8 mouse cellular contexts compared by ENCODE assay signal in genomic region chr3:100489133-100490009, GRCm38 (mm10). TPM values are rescaled to one million over a fixed set of nuclear protein-coding genes. Genes with fewer than 3 reads are reported as not detected.
A peak's percentile ranks its signal among the peaks of the same experiment; 100 is the strongest.
DNase-seq lines count a peak whose midpoint lies in the region; ATAC-seq and TF ChIP-seq lines count a peak whose summit lies in the region.

Tent5c (minus strand) TSS chr3:100489324.

- H3K27ac ChIP-seq in ES-E14 (ENCODE audit: insufficient read depth, low read depth, low read length, poor library complexity, severe bottlenecking), result no peak within 1 kb of the TSS
- no peak within 1 kb of the TSS for H3K27ac ChIP-seq in forebrain, embryonic 16.5 days (ENCODE audit: low read length)
- no peak within 1 kb of the TSS for H3K27ac ChIP-seq in lung, embryonic 15.5 days

- peaks cover 34% of the 10 kb centered on the region for H3K27me3 ChIP-seq in forebrain, embryonic 16.5 days (replicated peaks; ENCODE audit: control insufficient read depth, insufficient read depth, low read length)
- peaks cover 23% of the 10 kb centered on the region for H3K27me3 ChIP-seq in lung, embryonic 15.5 days

- in situ Hi-C loops in ES-E14 (cut with MboI; ENCODE audit: low sequenced_read_pairs in 2 of 2, unreplicated experiment in 2 of 2), result no loop called here

- peak within 1 kb of the TSS; percentile 87 for H3K9ac ChIP-seq in ES-E14 (ENCODE audit: insufficient read depth, low read depth, low read length, poor library complexity, severe bottlenecking)
- peak within 1 kb of the TSS; percentile 52 for H3K9ac ChIP-seq in forebrain, embryonic 16.5 days (replicated peaks; ENCODE audit: low read depth, low read length)
- H3K9ac ChIP-seq in lung, embryonic 15.5 days, result peak within 1 kb of the TSS; percentile 70

- H3K36me3 ChIP-seq in ES-E14 (ENCODE audit: control insufficient read depth, insufficient read depth, low read length, poor library complexity, severe bottlenecking), result no peaks in the 10 kb centered on the region
- no peaks in the 10 kb centered on the region for H3K36me3 ChIP-seq in forebrain, embryonic 16.5 days (ENCODE audit: control insufficient read depth, insufficient read depth)
- no peaks in the 10 kb centered on the region for H3K36me3 ChIP-seq in lung, embryonic 15.5 days

- H3K9me3 ChIP-seq in ES-E14 (ENCODE audit: control insufficient read depth, insufficient read depth, low read depth, low read length), result no peaks in the 10 kb centered on the region
- H3K9me3 ChIP-seq in forebrain, embryonic 16.5 days (ENCODE audit: control insufficient read depth, low read length), result no peaks in the 10 kb centered on the region
- no peaks in the 10 kb centered on the region for H3K9me3 ChIP-seq in lung, embryonic 15.5 days

- H3K4me2 ChIP-seq in forebrain, embryonic 16.5 days (ENCODE audit: low read length), result peak within 1 kb of the TSS; percentile 98
- peak within 1 kb of the TSS; percentile 90 for H3K4me2 ChIP-seq in lung, embryonic 15.5 days

- H3K4me1 ChIP-seq in ES-E14 (ENCODE audit: control insufficient read depth in 2 of 2, insufficient read depth in 2 of 2, low read length in 2 of 2, poor library complexity in 1 of 2), result 0 out of 4 replicates have a peak, but pooled peaks cover 0 to 2% of the 10 kb centered on the region in 2 experiments
- H3K4me1 ChIP-seq in forebrain, embryonic 16.5 days (replicated peaks; ENCODE audit: control insufficient read depth, insufficient read depth, low read length), result peaks cover 9% of the 10 kb centered on the region
- peaks cover 24% of the 10 kb centered on the region for H3K4me1 ChIP-seq in lung, embryonic 15.5 days

- peak; percentile 91 for DNase-seq in ES-E14 (ENCODE audit: low read depth, low spot score)
- DNase-seq in cerebellum, adult 18-20 months, result peak; percentile 61 to 66
- DNase-seq in heart, postnatal 4 days, result peak; percentile 97
- DNase-seq in layer of hippocampus, adult 8-10 months (ENCODE audit: low spot score in 2 of 2), result peak; percentile 83 to 88
- peak; percentile 96 for DNase-seq in ovary, adult 18-20 months (ENCODE audit: low spot score)
- peak; percentile 95 for DNase-seq in thymus, postnatal 0 days (ENCODE audit: low spot score)

- ATAC-seq in forebrain, embryonic 16.5 days, result peak; percentile 92
- peak; percentile 95 for ATAC-seq in lung, embryonic 15.5 days (ENCODE audit: borderline replicate concordance, extremely low read depth, low FRiP score, low TSS enrichment)

- peak within 1 kb of the TSS; percentile 78 to 84 for H3K4me3 ChIP-seq in ES-E14 (ENCODE audit: insufficient read depth in 1 of 2, low read depth in 1 of 2, low read length in 2 of 2, poor library complexity in 1 of 2, severe bottlenecking in 1 of 2)
- peak within 1 kb of the TSS; percentile 76 for H3K4me3 ChIP-seq in forebrain, embryonic 16.5 days (replicated peaks; ENCODE audit: low read length)
- peak within 1 kb of the TSS; percentile 67 for H3K4me3 ChIP-seq in lung, embryonic 15.5 days

- under 1% methylated on average over 60 of the region's 73 CpGs for WGBS in forebrain, embryonic 16.5 days
- under 1% methylated on average over 61 of the region's 73 CpGs for WGBS in lung, embryonic 15.5 days

TF ChIP-seq in ES-E14, 5 proteins besides CTCF, POLR2A, EP300 and RAD21:
- TF ChIP-seq HCFC1 (IDR thresholded peaks at IDR 0.05; ENCODE audit: borderline replicate concordance, insufficient read depth, low read length), result no peak
- no peak for TF ChIP-seq CHD2 (IDR thresholded peaks at IDR 0.05; ENCODE audit: low read depth, low read length)
- no peak for TF ChIP-seq ZC3H11A (IDR thresholded peaks at IDR 0.05; ENCODE audit: borderline replicate concordance, low read depth, low read length)
- TF ChIP-seq ZNF384 (IDR thresholded peaks at IDR 0.05; ENCODE audit: low read depth, low read length), result no peak
- no peak for TF ChIP-seq MAFK (IDR thresholded peaks at IDR 0.05; ENCODE audit: insufficient read depth, low read depth, low read length)
TF ChIP-seq in ES-E14: peak in this region for 0.

RNA-seq across cellular contexts. Expression of gene Tent5c, which starts in this region (rescaled TPM):
- 0.74 and 1.2 TPM in 2 replicates for total RNA-seq in ES-E14 (2012; rRNA removed)
- polyA plus RNA-seq in forebrain, embryonic 16.5 days (2015; fragmentation: Nextera tagmentation; extraction: Ambion mirVana), result 3.5 and 5.1 TPM in 2 replicates
- total RNA-seq in heart, postnatal 4 days (2021), result 10 to 100 TPM; 17.9 to 51.7 TPM
- total RNA-seq in layer of hippocampus, adult 8-10 months (2022), result 10 to 100 TPM in 2 of 4 experiments, 1 to 10 TPM in 2; 2.1 to 18.9 (median 9.0) TPM
- 12.4 and 12.8 TPM in 2 replicates for polyA plus RNA-seq in lung, embryonic 15.5 days (2015; fragmentation: Nextera tagmentation; extraction: Ambion mirVana)
- polyA plus RNA-seq in thymus, postnatal 0 days (2015; fragmentation: Nextera tagmentation; extraction: Ambion mirVana), result 2.2 and 2.5 TPM in 2 replicates
